Mouse (Mus musculus) midbrain, embryonic 11.5 days (tissue): ENCODE results near the gene Aipl1. TPM values are rescaled to one million over a fixed set of nuclear protein-coding genes. Genes with fewer than 3 reads are reported as not detected.
A peak's percentile ranks its signal among the peaks of the same experiment; 100 is the strongest.

Source experiments
- ATAC-seq: fragments of 200-750 bp; cut with Nextera tagmentation; 2 replicates; pipeline ENCODE4 v1.8.0; 2017; ENCODE audit warnings: moderate TSS enrichment, moderate library complexity; ENCODE audit not compliant: low FRiP score
- DNase-seq: peaks from one replicate; pipeline ENCODE4 v3.0.0; 2015; ENCODE audit warnings: low spot score; ENCODE audit errors: missing footprints
- H3K27ac ChIP-seq: fragments of 300-500 bp; sonication (generic); 2 replicates; pipeline ENCODE4 v1.5.1; 2014; ENCODE audit warnings: low read depth, low read length
- H3K27me3 ChIP-seq: fragments of 300-500 bp; sonication (generic); 2 replicates; pipeline ENCODE4 v1.6.1; 2014; ENCODE audit warnings: mild to moderate bottlenecking, low read length, moderate library complexity, mixed read lengths; ENCODE audit not compliant: control insufficient read depth, insufficient read depth
- H3K36me3 ChIP-seq: fragments of 300-500 bp; sonication (generic); 2 replicates; pipeline ENCODE4 v1.6.1; 2014; ENCODE audit warnings: mild to moderate bottlenecking, low read length, moderate library complexity, mixed read lengths; ENCODE audit not compliant: control insufficient read depth, insufficient read depth
- H3K4me1 ChIP-seq: fragments of 300-500 bp; sonication (generic); 2 replicates; pipeline ENCODE4 v1.6.1; 2014; ENCODE audit warnings: low read length; ENCODE audit not compliant: control insufficient read depth, insufficient read depth
- H3K4me2 ChIP-seq: fragments of 300-500 bp; sonication (generic); 2 replicates; pipeline ENCODE4 v1.6.1; 2014; ENCODE audit warnings: mild to moderate bottlenecking, moderate library complexity
- H3K4me3 ChIP-seq: fragments of 300-500 bp; sonication (generic); 2 replicates; pipeline ENCODE4 v1.5.1; 2014; ENCODE audit warnings: low read depth, low read length
- H3K9ac ChIP-seq: fragments of 300-500 bp; sonication (generic); 2 replicates; pipeline ENCODE4 v1.6.1; 2014; ENCODE audit warnings: low read length
- H3K9me3 ChIP-seq: fragments of 300-500 bp; sonication (generic); 2 replicates; pipeline ENCODE4 v1.6.1; 2016; ENCODE audit warnings: low read length; ENCODE audit not compliant: control insufficient read depth
- WGBS: fragments of 180-500 bp; shearing (Covaris S2); extraction: QIAGEN DNeasy Blood & Tissue Kit; methylation state at CpG from one replicate; pipeline ENCODE4 v1.1.7; 2014; 5-methylcytosine and 5-hydroxymethylcytosine counted together
- polyA plus RNA-seq: library from polyadenylated mRNA; unstranded; fragments of >200 nt; fragmentation: Nextera tagmentation; extraction: Ambion mirVana; gene quantifications from 2 replicates; pipeline ENCODE4 v1.2.1, GENCODE M21; 2014

Aipl1 gene
- polyA plus RNA-seq = 0.15 and 0.44 TPM in 2 replicates

GRCm38 (mm10) chr11:72037409-72037808 is at the start of gene Aipl1:
Gene Aipl1, minus strand, starts transcription at chr11:72037509.
- Histone ChIP-seq H3K27me3 (peaks cover 3% of the 10 kb centered on the region; the same call in 1 of the 2 replicates), H3K4me2 (no peak within 1 kb of the TSS), H3K36me3 (no peaks in the 10 kb centered on the region), H3K27ac (no peak within 1 kb of the TSS), H3K4me3 (no peak within 1 kb of the TSS), H3K9ac (no peak within 1 kb of the TSS), H3K4me1 (peaks cover 23% of the 10 kb centered on the region), H3K9me3 (no peaks in the 10 kb centered on the region)
- DNase-seq = no peak
- no peak for ATAC-seq
- 58% methylated on average over 4 of the region's 4 CpGs for WGBS

- H3K4me2 ChIP-seq = no peak overlapping the region
- H3K36me3 ChIP-seq = no peaks in the 10 kb centered on the region
- H3K9ac ChIP-seq = no peak overlapping the region
- no peak for DNase-seq
- H3K4me1 ChIP-seq = no peaks in the 10 kb centered on the region
- 0 out of 2 replicates have a peak, but pooled peaks have one; percentile 48 for ATAC-seq
- no peaks in the 10 kb centered on the region for H3K27me3 ChIP-seq
- H3K27ac ChIP-seq = peak overlapping the region; percentile 17; the same call in 1 of the 2 replicates
- WGBS = 62% methylated on average over 11 of the region's 11 CpGs
- H3K9me3 ChIP-seq = no peaks in the 10 kb centered on the region
- no peak overlapping the region for H3K4me3 ChIP-seq
Observed at GRCm38 (mm10) chr11:72086251-72087046, 49.1 kb upstream of the Aipl1 start.

GRCm38 (mm10) chr11:72084337-72084736 is 47.0 kb upstream of the Aipl1 start:
- Histone ChIP-seq H3K36me3 (no peaks in the 10 kb centered on the region), H3K4me3 (no peak overlapping the region), H3K27ac (no peak overlapping the region), H3K4me1 (no peaks in the 10 kb centered on the region), H3K4me2 (no peak overlapping the region), H3K9ac (no peak overlapping the region), H3K9me3 (no peaks in the 10 kb centered on the region), H3K27me3 (no peaks in the 10 kb centered on the region)
- DNase-seq (no peak), ATAC-seq (no peak)
- 93% methylated on average over 15 of the region's 15 CpGs for WGBS

GRCm38 (mm10) chr11:72082601-72083000 is 45.3 kb upstream of the Aipl1 start:
- Histone ChIP-seq H3K4me3 (no peak overlapping the region), H3K27me3 (no peaks in the 10 kb centered on the region), H3K36me3 (no peaks in the 10 kb centered on the region), H3K9ac (no peak overlapping the region), H3K4me2 (no peak overlapping the region), H3K9me3 (no peaks in the 10 kb centered on the region), H3K4me1 (no peaks in the 10 kb centered on the region), H3K27ac (no peak overlapping the region)
- WGBS = 92% methylated on average over 4 of the region's 4 CpGs
- DNase-seq (no peak), ATAC-seq (no peak)

- Histone ChIP-seq H3K4me3 (no peak overlapping the region), H3K4me2 (no peak overlapping the region), H3K27me3 (no peaks in the 10 kb centered on the region), H3K9ac (no peak overlapping the region), H3K36me3 (no peaks in the 10 kb centered on the region), H3K9me3 (no peaks in the 10 kb centered on the region), H3K4me1 (no peaks in the 10 kb centered on the region), H3K27ac (no peak overlapping the region)
- 84% methylated on average over 6 of the region's 6 CpGs for WGBS
- ATAC-seq (no peak), DNase-seq (no peak)
Observed at GRCm38 (mm10) chr11:72080461-72080860, 43.2 kb upstream of the Aipl1 start.

- H3K36me3 ChIP-seq = no peaks in the 10 kb centered on the region
- no peak overlapping the region for H3K4me3 ChIP-seq
- no peaks in the 10 kb centered on the region for H3K27me3 ChIP-seq
- no peak overlapping the region for H3K9ac ChIP-seq
- H3K4me2 ChIP-seq = no peak overlapping the region
- peak; percentile 44 for DNase-seq
- H3K4me1 ChIP-seq = no peaks in the 10 kb centered on the region
- no peak overlapping the region for H3K27ac ChIP-seq
- 54% methylated on average over 4 of the region's 4 CpGs for WGBS
- ATAC-seq = no peak
- no peaks in the 10 kb centered on the region for H3K9me3 ChIP-seq
Observed at GRCm38 (mm10) chr11:72078647-72079046, 41.3 kb upstream of the Aipl1 start.

GRCm38 (mm10) chr11:72078056-72078455 is 40.7 kb upstream of the Aipl1 start:
- no peak overlapping the region for H3K4me2 ChIP-seq
- no peak overlapping the region for H3K27ac ChIP-seq
- H3K9me3 ChIP-seq = no peaks in the 10 kb centered on the region
- no peaks in the 10 kb centered on the region for H3K36me3 ChIP-seq
- no peak overlapping the region for H3K9ac ChIP-seq
- DNase-seq (no peak), ATAC-seq (no peak)
- no peaks in the 10 kb centered on the region for H3K27me3 ChIP-seq
- H3K4me1 ChIP-seq = no peaks in the 10 kb centered on the region
- 51% methylated on average over 3 of the region's 3 CpGs for WGBS
- no peak overlapping the region for H3K4me3 ChIP-seq

GRCm38 (mm10) chr11:72074230-72074629 is 36.9 kb upstream of the Aipl1 start:
- Histone ChIP-seq H3K4me1 (no peaks in the 10 kb centered on the region), H3K4me3 (no peak overlapping the region), H3K27me3 (no peaks in the 10 kb centered on the region), H3K36me3 (no peaks in the 10 kb centered on the region), H3K4me2 (no peak overlapping the region), H3K9ac (no peak overlapping the region), H3K9me3 (no peaks in the 10 kb centered on the region), H3K27ac (no peak overlapping the region)
- peak; percentile 8 for DNase-seq
- WGBS = 92% methylated on average over 13 of the region's 13 CpGs
- ATAC-seq = no peak

- H3K27ac ChIP-seq = no peak overlapping the region
- H3K4me3 ChIP-seq = no peak overlapping the region
- H3K27me3 ChIP-seq = no peaks in the 10 kb centered on the region
- no peaks in the 10 kb centered on the region for H3K36me3 ChIP-seq
- ATAC-seq (no peak), DNase-seq (peak; percentile 2)
- H3K4me2 ChIP-seq = no peak overlapping the region
- no peak overlapping the region for H3K9ac ChIP-seq
- 57% methylated on average over 6 of the region's 6 CpGs for WGBS
- H3K4me1 ChIP-seq = no peaks in the 10 kb centered on the region
- no peaks in the 10 kb centered on the region for H3K9me3 ChIP-seq
Observed at GRCm38 (mm10) chr11:72072331-72072905, 35.1 kb upstream of the Aipl1 start.
